Mouse (Mus musculus) C2C12 (cell line): ENCODE measurements around the gene Fjx1. TPM values are rescaled to one million over a fixed set of nuclear protein-coding genes. Genes with fewer than 3 reads are reported as not detected.

Experiments
- H3K27me3 ChIP-seq: one replicate; pipeline ENCODE4 v1.6.1; 2011; ENCODE audit not compliant: control insufficient read depth, insufficient read depth, insufficient read length
- H3K36me3 ChIP-seq: one replicate; pipeline ENCODE4 v1.6.1; 2011; ENCODE audit not compliant: control insufficient read depth, insufficient read depth
- H3K4me3 ChIP-seq: one replicate; pipeline ENCODE4 v1.5.1; 2011; ENCODE audit warnings: mild to moderate bottlenecking, control low read depth; ENCODE audit not compliant: poor library complexity, insufficient read depth, severe bottlenecking
- H3K79me2 ChIP-seq: one replicate; pipeline ENCODE4 v1.6.1; 2011; ENCODE audit not compliant: control insufficient read depth, insufficient read depth
- H3K79me3 ChIP-seq: one replicate; pipeline ENCODE4 v1.6.1; 2011; ENCODE audit warnings: low read depth, control low read depth
- H3ac ChIP-seq: one replicate; pipeline ENCODE3; 2011; ENCODE audit warnings: low read depth; ENCODE audit not compliant: control insufficient read depth, insufficient read length
- CEBPB ChIP-seq: IDR thresholded peaks from one replicate; pipeline ENCODE4 v1.6.1; 2011; ENCODE audit warnings: low read depth, mild to moderate bottlenecking, control low read depth, moderate library complexity
- CTCF ChIP-seq: IDR thresholded peaks from one replicate; pipeline ENCODE4 v1.5.1; 2011; ENCODE audit not compliant: control insufficient read depth, insufficient read depth, insufficient read length
- FOSL1 ChIP-seq: IDR thresholded peaks from one replicate; pipeline ENCODE4 v1.8.0; 2011; ENCODE audit warnings: mild to moderate bottlenecking, low read length; ENCODE audit not compliant: poor library complexity, insufficient read depth, severe bottlenecking
- MAX ChIP-seq: IDR thresholded peaks from one replicate; pipeline ENCODE4 v1.6.1; 2011; ENCODE audit warnings: mild to moderate bottlenecking, control low read depth
- MYOD1 ChIP-seq: IDR thresholded peaks from one replicate; pipeline ENCODE4 v1.6.1; 2011; ENCODE audit warnings: low read depth; ENCODE audit not compliant: control insufficient read depth, insufficient read length
- MYOG ChIP-seq: IDR thresholded peaks from one replicate; pipeline ENCODE4 v1.6.1; 2011; ENCODE audit not compliant: control insufficient read depth, insufficient read length; ENCODE audit errors: extremely low read depth
- USF1 ChIP-seq: IDR thresholded peaks from one replicate; pipeline ENCODE4 v1.6.1; 2011; ENCODE audit warnings: low read depth, mild to moderate bottlenecking, control low read depth, moderate library complexity
- polyA plus RNA-seq: library from polyadenylated mRNA; unstranded; fragments of >200 nt; fragmentation: generic; extraction: Trizol; gene quantifications from one replicate; pipeline ENCODE4 v1.2.1, GENCODE M21; 2012; ENCODE audit warnings: missing spikeins

Fjx1 gene
- polyA plus RNA-seq, 1 experiment = 0.70 TPM

DNA sequence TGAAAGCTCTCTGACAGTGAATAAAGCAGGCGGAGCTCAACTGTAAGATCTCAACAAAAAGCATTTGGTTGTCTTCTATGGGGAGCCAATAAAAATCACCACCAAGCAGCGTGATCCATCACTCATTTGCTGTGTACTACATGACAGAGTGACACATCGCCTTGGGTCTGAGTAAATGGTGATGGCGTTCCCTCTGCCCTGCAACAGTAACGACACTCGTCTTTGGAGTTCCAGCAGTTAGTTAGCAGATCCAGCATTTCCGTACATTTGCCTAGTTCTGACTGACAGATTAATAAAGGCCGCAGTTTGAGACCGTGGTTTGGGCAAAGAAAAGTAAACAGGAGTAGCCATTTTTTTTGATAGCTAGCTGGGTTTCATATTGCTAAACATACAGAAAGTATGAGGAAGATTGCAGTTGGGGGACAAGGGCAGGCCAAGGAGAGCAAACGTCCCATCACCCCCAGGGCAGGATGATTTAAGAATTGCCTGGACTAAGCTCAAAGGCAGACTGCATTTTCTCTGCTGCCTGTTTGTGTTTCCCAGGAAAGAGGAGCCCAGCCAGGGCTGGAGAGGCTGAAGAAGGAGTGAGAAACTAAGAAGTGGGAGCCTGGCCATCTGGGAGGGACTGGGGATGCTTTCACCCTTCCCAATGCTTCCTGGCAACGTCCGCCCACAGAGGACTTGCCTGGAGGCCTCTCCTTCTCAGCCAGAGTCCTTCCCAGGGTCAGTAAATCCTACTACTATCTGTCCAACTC, 11.5 kb upstream of the Fjx1 start:
- Histone ChIP-seq H3K4me3 (no peak overlapping the region), H3ac (no peak overlapping the region), H3K36me3 (no peaks in the 10 kb centered on the region), H3K27me3 (peaks cover 7% of the 10 kb centered on the region), H3K79me3 (no peaks in the 10 kb centered on the region), H3K79me2 (no peaks in the 10 kb centered on the region)
- TF ChIP-seq MYOD1 (no peak), CTCF (no peak), CEBPB (no peak), MAX (no peak), FOSL1 (no peak)

DNA sequence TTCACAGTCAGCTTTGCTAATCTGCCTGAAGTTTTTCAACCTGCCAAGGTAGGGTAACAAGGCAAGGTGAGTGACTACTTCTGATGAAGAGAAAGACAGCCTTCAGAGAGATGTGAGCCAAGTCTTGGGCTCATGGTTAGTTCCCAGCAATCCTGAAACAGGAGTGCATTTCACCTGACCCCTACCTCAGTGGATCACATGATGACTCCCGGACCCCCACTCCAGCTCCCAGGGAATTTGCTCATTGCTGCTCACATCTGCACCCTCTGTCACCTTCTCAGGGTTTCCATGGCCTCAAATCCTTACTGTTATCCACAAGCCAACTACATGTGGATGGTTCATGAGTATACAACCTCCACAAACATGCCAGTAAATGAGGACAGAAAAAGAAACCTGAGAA, 9.2 kb upstream of the Fjx1 start:
- no peaks in the 10 kb centered on the region for H3K79me3 ChIP-seq
- TF ChIP-seq MAX (no peak), MYOD1 (no peak), USF1 (no peak), FOSL1 (no peak), MYOG (no peak), CTCF (no peak), CEBPB (no peak)
- H3K36me3 ChIP-seq = no peaks in the 10 kb centered on the region
- no peak overlapping the region for H3ac ChIP-seq
- no peaks in the 10 kb centered on the region for H3K79me2 ChIP-seq
- H3K27me3 ChIP-seq = peaks cover 22% of the 10 kb centered on the region
- no peak overlapping the region for H3K4me3 ChIP-seq

DNA sequence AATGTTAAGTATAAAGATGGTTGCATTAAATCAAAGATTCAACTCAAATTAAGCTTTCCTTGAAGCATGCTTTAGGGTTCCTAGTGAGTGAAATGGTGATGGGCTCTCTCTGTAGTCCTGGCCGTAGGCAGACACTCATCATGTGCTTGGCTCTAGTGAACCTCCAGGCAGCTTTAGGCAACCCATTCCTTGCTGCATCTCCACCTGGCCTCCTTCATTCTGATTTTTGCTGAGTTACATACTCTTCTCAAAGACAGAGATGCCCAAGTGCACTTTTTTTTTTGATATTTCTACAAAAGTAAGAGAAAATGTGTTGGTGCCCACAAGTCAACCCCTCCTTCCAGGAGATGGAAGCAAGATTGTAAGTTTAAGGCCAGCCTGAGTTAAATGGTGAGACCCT, 2.8 kb upstream of the Fjx1 start:
- Histone ChIP-seq H3K27me3 (peaks cover 38% of the 10 kb centered on the region), H3K4me3 (no peak overlapping the region), H3ac (no peak overlapping the region), H3K36me3 (no peaks in the 10 kb centered on the region), H3K79me3 (no peaks in the 10 kb centered on the region), H3K79me2 (no peaks in the 10 kb centered on the region)
- TF ChIP-seq MYOG (no peak), CTCF (no peak), USF1 (no peak), FOSL1 (no peak), MYOD1 (no peak), CEBPB (no peak), MAX (no peak)

GRCm38 (mm10) chr2:102453447-102453846, 1.1 kb upstream of the Fjx1 start:
- Histone ChIP-seq H3K27me3 (peaks cover 36% of the 10 kb centered on the region), H3K79me3 (no peaks in the 10 kb centered on the region), H3K36me3 (no peaks in the 10 kb centered on the region), H3ac (no peak overlapping the region), H3K79me2 (no peaks in the 10 kb centered on the region), H3K4me3 (no peak overlapping the region)
- TF ChIP-seq USF1 (no peak), CEBPB (no peak), MYOD1 (no peak), MAX (no peak), FOSL1 (no peak)

DNA sequence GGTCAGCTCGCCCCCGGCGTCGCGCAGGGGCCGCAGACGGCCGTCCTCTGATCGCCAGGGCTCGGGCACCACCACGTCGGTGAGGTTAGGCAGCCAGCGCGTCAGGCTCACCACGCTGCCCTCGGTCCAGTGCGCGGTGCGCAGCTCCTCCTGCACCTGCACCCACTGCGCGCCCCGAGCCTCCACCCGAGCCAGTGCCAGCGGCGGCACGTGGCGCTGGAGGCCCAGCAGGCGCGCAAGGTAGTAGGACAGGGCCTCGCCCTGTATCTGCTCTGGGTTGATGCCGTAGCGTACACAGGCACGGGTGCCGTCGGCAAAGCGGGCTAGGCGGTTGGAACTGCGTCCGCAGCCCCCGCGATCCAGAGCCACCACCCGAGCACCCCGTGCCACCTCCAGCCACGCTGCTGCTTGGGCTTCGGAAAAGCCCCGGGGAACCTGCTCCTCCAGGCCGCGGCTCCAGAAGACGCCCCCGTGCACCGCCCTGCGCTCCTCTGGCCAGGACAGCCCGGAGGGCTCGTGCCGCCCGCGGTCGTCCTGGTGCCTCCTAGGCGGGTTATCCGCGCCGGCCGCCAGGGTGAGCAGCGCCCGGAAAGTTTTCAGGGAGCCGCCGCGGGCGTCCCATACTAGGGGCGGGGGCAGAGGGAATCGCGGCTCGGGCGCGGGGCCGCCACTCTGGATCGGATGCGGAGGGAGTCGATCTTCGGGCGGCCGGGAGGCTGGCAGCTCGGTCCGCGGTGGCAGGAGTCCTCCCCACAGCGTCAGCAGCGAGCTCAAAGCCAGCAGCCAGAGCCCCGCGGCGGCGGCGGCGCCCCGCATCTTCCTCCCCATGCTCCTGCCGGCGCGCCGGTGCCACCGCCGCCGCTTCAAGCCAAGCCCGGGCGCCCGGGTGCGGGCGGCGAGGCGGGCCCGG, 1.3 kb downstream of the Fjx1 start:
- Histone ChIP-seq H3K79me2 (no peaks in the 10 kb centered on the region), H3K36me3 (no peaks in the 10 kb centered on the region), H3K27me3 (peaks cover 18% of the 10 kb centered on the region)

More for the DNA sequence above, 1.3 kb downstream of the Fjx1 start:
- peak; percentile 0 for TF ChIP-seq CTCF
- TF ChIP-seq FOSL1 = no peak
- Histone ChIP-seq H3K4me3 (no peak overlapping the region), H3ac (peak overlapping the region; percentile 33), H3K79me3 (no peaks in the 10 kb centered on the region)
